Mouse (Mus musculus) embryonic facial prominence, embryonic 14.5 days (tissue): ENCODE measurements around the gene Blnk. TPM values are rescaled to one million over a fixed set of nuclear protein-coding genes. Genes with fewer than 3 reads are reported as not detected.

ENCODE experiments used
- ATAC-seq: fragments of 200-750 bp; cut with Nextera tagmentation; 2 replicates; pipeline ENCODE4 v1.8.0; 2017; ENCODE audit warnings: low read depth, moderate number of reproducible peaks, moderate TSS enrichment
- DNase-seq: peaks from one replicate; pipeline ENCODE4 v3.0.0-alpha.2; 2015; ENCODE audit warnings: low spot score
- H3K27ac ChIP-seq: fragments of 300-500 bp; sonication (generic); replicated peaks from 2 replicates; pipeline ENCODE4 v1.5.1; 2014; ENCODE audit warnings: low read depth, mild to moderate bottlenecking, low read length, moderate library complexity
- H3K27me3 ChIP-seq: fragments of 300-500 bp; sonication (generic); replicated peaks from 2 replicates; pipeline ENCODE4 v1.6.1; 2014; ENCODE audit warnings: low read length; ENCODE audit not compliant: control insufficient read depth, insufficient read depth
- H3K36me3 ChIP-seq: fragments of 300-500 bp; sonication (generic); 2 replicates; pipeline ENCODE4 v1.6.1; 2014; ENCODE audit warnings: low read length, mixed read lengths; ENCODE audit not compliant: control insufficient read depth, insufficient read depth
- H3K4me1 ChIP-seq: fragments of 300-500 bp; sonication (generic); 2 replicates; pipeline ENCODE4 v1.6.1; 2014; ENCODE audit warnings: antibody characterized with exemption, low read length; ENCODE audit not compliant: control insufficient read depth, insufficient read depth
- H3K4me2 ChIP-seq: fragments of 300-500 bp; sonication (generic); 2 replicates; pipeline ENCODE4 v1.6.1; 2014; ENCODE audit warnings: low read depth, mild to moderate bottlenecking, low read length, moderate library complexity, mixed read lengths
- H3K4me3 ChIP-seq: fragments of 300-500 bp; sonication (generic); 2 replicates; pipeline ENCODE4 v1.5.1; 2014; ENCODE audit warnings: low read depth, mild to moderate bottlenecking, low read length
- H3K9ac ChIP-seq: fragments of 300-500 bp; sonication (generic); 2 replicates; pipeline ENCODE4 v1.6.1; 2014; ENCODE audit warnings: low read depth, mild to moderate bottlenecking, low read length, moderate library complexity, mixed read lengths
- H3K9me3 ChIP-seq: fragments of 300-500 bp; sonication (generic); 2 replicates; pipeline ENCODE4 v1.6.1; 2016; ENCODE audit warnings: low read length; ENCODE audit not compliant: control insufficient read depth
- WGBS: fragments of 180-500 bp; shearing (Covaris S2); extraction: QIAGEN DNeasy Blood & Tissue Kit; methylation state at CpG from one replicate; pipeline ENCODE4 v1.1.7; 2014; 5-methylcytosine and 5-hydroxymethylcytosine counted together
- polyA plus RNA-seq: library from polyadenylated mRNA; unstranded; fragments of >200 nt; fragmentation: Nextera tagmentation; extraction: Ambion mirVana; gene quantifications from 2 replicates; pipeline ENCODE4 v1.2.1, GENCODE M21; 2014

The Blnk gene
- 2.4 and 2.7 TPM in 2 replicates for polyA plus RNA-seq

DNA sequence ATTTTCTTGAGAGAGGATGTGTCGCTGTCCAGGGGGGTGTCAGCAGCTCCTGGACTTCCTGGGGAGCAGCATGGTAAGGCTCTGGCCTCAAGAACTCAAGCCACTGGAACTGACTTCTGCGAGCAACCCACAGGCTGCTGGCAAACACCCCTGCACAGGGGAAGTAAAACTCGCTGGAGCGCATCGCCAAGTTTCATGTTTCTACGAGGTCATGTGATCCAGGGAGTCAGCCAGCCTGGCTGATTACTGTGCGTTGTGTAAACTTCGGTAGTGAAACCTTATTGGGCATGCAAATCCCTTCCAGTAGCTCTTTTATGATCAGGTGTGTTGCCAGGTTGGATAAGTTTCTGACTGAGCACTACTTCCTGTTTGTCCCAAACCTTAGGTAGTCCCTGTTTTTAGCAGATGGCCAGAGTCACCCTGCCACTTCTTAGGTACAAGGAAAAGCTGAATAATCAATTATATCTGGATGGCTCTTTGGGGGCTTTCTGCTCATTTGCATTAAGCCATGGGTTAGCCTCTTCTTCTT, at the start of gene Blnk:
Gene Blnk (minus strand): TSS at position 479 of the 529 bp plus-strand sequence.
- Histone ChIP-seq H3K36me3 (no peaks in the 10 kb centered on the region), H3K27me3 (no peaks in the 10 kb centered on the region), H3K9ac (no peak within 1 kb of the TSS), H3K9me3 (no peaks in the 10 kb centered on the region), H3K27ac (no peak within 1 kb of the TSS), H3K4me2 (peak within 1 kb of the TSS; percentile 5; the same call in 1 of the 2 replicates), H3K4me1 (peaks cover 4% of the 10 kb centered on the region; the same call in 1 of the 2 replicates), H3K4me3 (no peak within 1 kb of the TSS)
- WGBS, result 34% methylated on average over 8 of the region's 8 CpGs
- ATAC-seq (peak; percentile 87), DNase-seq (peak; percentile 91)

DNA sequence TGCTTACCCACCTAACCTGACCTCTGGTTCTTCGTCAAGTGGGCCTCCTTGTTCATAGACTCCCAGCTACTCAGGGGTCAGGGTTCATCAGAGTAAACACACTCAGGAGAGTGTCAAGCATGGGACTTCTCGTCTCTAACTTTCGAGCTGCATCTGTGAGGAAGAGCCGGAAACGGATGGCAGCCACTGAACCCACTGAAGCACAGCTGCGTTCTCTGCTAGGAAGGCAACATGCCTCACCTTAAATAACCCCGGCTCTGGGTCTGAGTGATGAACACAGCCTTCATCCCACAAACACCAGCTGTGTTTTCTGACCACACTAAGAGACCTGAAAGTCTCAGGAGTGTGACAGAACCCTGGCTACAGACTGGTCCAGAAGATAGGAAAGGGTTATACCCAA, 44.8 kb upstream of the Blnk start:
- Histone ChIP-seq H3K4me1 (no peaks in the 10 kb centered on the region), H3K27ac (no peak overlapping the region), H3K36me3 (no peaks in the 10 kb centered on the region), H3K27me3 (no peaks in the 10 kb centered on the region), H3K4me2 (no peak overlapping the region), H3K4me3 (no peak overlapping the region), H3K9ac (no peak overlapping the region), H3K9me3 (no peaks in the 10 kb centered on the region)
- ATAC-seq, result no peak
- 82% methylated on average over 7 of the region's 7 CpGs for WGBS
- DNase-seq, result no peak

GRCm38 (mm10) chr19:41035809-41036551, 41.6 kb upstream of the Blnk start:
- H3K27ac ChIP-seq, result no peak overlapping the region
- ATAC-seq, result no peak
- no peaks in the 10 kb centered on the region for H3K9me3 ChIP-seq
- no peaks in the 10 kb centered on the region for H3K36me3 ChIP-seq
- DNase-seq, result no peak
- WGBS, result 67% methylated on average over 4 of the region's 4 CpGs
- H3K4me1 ChIP-seq, result no peaks in the 10 kb centered on the region
- H3K27me3 ChIP-seq, result no peaks in the 10 kb centered on the region
- H3K4me2 ChIP-seq, result no peak overlapping the region
- H3K4me3 ChIP-seq, result no peak overlapping the region
- H3K9ac ChIP-seq, result no peak overlapping the region

DNA sequence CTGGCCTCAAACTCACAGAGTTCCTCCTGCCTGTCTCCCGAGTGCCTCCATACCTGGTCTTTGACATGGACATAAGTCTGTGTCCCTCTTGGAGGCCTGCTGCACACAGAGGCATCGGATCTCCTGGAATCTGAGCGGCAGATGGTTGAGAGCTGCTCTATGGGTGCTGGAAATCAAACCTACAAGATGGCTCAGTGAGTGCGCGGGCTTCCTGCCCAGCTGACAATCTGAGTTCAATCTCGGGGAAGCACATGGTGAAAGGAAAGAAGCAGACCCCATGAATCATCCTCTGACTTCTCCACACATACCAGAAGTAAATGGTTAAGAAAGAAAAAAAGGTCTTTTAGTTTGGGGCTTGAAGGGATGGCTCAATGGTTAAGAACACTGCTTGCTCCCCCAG, 37.5 kb upstream of the Blnk start:
- H3K36me3 ChIP-seq, result no peaks in the 10 kb centered on the region
- ATAC-seq, result no peak
- no peaks in the 10 kb centered on the region for H3K27me3 ChIP-seq
- H3K27ac ChIP-seq, result no peak overlapping the region
- no peaks in the 10 kb centered on the region for H3K4me1 ChIP-seq
- no peak overlapping the region for H3K4me2 ChIP-seq
- no peak for DNase-seq
- no peak overlapping the region for H3K9ac ChIP-seq
- H3K4me3 ChIP-seq, result no peak overlapping the region
- WGBS, result 85% methylated on average over 6 of the region's 6 CpGs
- H3K9me3 ChIP-seq, result no peaks in the 10 kb centered on the region

DNA sequence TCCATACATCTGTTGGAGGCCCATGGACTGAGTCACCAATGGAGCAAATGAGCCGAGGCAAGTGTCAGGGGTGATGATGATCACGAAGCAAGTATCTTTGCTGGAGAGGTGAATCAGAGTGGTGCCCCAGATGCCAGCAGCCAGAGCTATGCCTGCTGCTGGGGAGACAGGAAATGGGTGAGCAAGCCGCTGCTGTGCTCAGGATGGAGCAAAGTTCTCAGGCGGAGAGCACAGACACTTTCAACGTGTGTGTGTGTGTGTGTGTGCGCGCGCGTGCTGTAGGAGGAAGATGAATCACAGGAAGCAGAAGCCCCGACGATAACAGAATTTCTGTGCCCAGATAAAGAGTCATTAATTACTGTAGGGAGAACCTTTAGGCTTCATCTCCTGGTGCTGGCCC, 36.7 kb upstream of the Blnk start:
- Histone ChIP-seq H3K9ac (no peak overlapping the region), H3K27me3 (no peaks in the 10 kb centered on the region), H3K4me3 (no peak overlapping the region), H3K4me2 (no peak overlapping the region), H3K27ac (no peak overlapping the region), H3K9me3 (no peaks in the 10 kb centered on the region), H3K36me3 (no peaks in the 10 kb centered on the region), H3K4me1 (no peaks in the 10 kb centered on the region)
- no peak for DNase-seq
- WGBS, result 80% methylated on average over 11 of the region's 11 CpGs
- no peak for ATAC-seq

GRCm38 (mm10) chr19:41030161-41030560, 35.8 kb upstream of the Blnk start:
- 57% methylated on average over 6 of the region's 6 CpGs for WGBS
- no peaks in the 10 kb centered on the region for H3K9me3 ChIP-seq
- H3K4me3 ChIP-seq, result no peak overlapping the region
- H3K36me3 ChIP-seq, result no peaks in the 10 kb centered on the region
- no peak overlapping the region for H3K4me2 ChIP-seq
- H3K9ac ChIP-seq, result no peak overlapping the region
- no peaks in the 10 kb centered on the region for H3K4me1 ChIP-seq
- no peak overlapping the region for H3K27ac ChIP-seq
- no peaks in the 10 kb centered on the region for H3K27me3 ChIP-seq
- no peak for ATAC-seq
- no peak for DNase-seq

- no peak within 1 kb of the TSS for H3K9ac ChIP-seq
- H3K27ac ChIP-seq, result no peak within 1 kb of the TSS
- H3K27me3 ChIP-seq, result no peaks in the 10 kb centered on the region
- H3K36me3 ChIP-seq, result no peaks in the 10 kb centered on the region
- ATAC-seq, result no peak
- DNase-seq, result no peak
- 87% methylated on average over 6 of the region's 6 CpGs for WGBS
- H3K4me2 ChIP-seq, result no peak within 1 kb of the TSS
- H3K9me3 ChIP-seq, result no peaks in the 10 kb centered on the region
- H3K4me3 ChIP-seq, result no peak within 1 kb of the TSS
- no peaks in the 10 kb centered on the region for H3K4me1 ChIP-seq
Measured at GRCm38 (mm10) chr19:41029219-41029618, 34.9 kb upstream of the Blnk start, which contains the start of gene Dntt. Gene Dntt (plus strand): TSS chr19:41029275.

GRCm38 (mm10) chr19:41027601-41028000, 33.3 kb upstream of the Blnk start:
- 91% methylated on average over 9 of the region's 9 CpGs for WGBS
- H3K27ac ChIP-seq, result no peak overlapping the region
- H3K9me3 ChIP-seq, result no peaks in the 10 kb centered on the region
- ATAC-seq (no peak), DNase-seq (no peak)
- no peak overlapping the region for H3K9ac ChIP-seq
- H3K4me2 ChIP-seq, result no peak overlapping the region
- H3K36me3 ChIP-seq, result no peaks in the 10 kb centered on the region
- no peaks in the 10 kb centered on the region for H3K27me3 ChIP-seq
- no peaks in the 10 kb centered on the region for H3K4me1 ChIP-seq
- no peak overlapping the region for H3K4me3 ChIP-seq

DNA sequence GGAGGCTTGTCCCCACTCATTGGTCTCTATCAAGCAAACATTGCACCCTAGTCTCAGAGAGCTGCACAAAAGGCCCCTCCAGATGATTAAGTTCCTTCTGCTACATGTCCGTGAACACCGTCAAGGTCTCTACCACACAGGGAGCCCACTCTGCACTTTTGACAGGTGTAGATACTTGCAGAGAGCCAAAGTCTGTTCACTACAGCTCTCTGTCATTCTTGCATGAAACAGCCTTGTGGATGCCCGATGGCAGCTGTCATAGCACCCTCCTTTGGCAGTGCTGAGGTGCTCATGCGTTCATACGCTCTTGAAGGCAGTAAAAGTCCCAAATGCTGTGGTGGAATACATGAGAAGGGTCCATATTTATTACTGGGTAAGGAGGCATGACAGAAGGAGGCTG, 32.7 kb upstream of the Blnk start:
- H3K36me3 ChIP-seq, result no peaks in the 10 kb centered on the region
- H3K9me3 ChIP-seq, result no peaks in the 10 kb centered on the region
- no peaks in the 10 kb centered on the region for H3K4me1 ChIP-seq
- no peak overlapping the region for H3K9ac ChIP-seq
- H3K4me3 ChIP-seq, result no peak overlapping the region
- H3K27me3 ChIP-seq, result no peaks in the 10 kb centered on the region
- H3K27ac ChIP-seq, result no peak overlapping the region
- ATAC-seq (no peak), DNase-seq (no peak)
- WGBS, result 84% methylated on average over 5 of the region's 5 CpGs
- H3K4me2 ChIP-seq, result no peak overlapping the region
